Mouse (Mus musculus) naive thymus-derived CD4-positive, alpha-beta T cell, adult 2 months (primary cell): ENCODE results near the gene Slc7a10.

Experiments used
- DNase-seq: peaks from one replicate; pipeline ENCODE4 v3.0.0-alpha.2; 2011; ENCODE audit warnings: low read depth

The Slc7a10 gene

DNA sequence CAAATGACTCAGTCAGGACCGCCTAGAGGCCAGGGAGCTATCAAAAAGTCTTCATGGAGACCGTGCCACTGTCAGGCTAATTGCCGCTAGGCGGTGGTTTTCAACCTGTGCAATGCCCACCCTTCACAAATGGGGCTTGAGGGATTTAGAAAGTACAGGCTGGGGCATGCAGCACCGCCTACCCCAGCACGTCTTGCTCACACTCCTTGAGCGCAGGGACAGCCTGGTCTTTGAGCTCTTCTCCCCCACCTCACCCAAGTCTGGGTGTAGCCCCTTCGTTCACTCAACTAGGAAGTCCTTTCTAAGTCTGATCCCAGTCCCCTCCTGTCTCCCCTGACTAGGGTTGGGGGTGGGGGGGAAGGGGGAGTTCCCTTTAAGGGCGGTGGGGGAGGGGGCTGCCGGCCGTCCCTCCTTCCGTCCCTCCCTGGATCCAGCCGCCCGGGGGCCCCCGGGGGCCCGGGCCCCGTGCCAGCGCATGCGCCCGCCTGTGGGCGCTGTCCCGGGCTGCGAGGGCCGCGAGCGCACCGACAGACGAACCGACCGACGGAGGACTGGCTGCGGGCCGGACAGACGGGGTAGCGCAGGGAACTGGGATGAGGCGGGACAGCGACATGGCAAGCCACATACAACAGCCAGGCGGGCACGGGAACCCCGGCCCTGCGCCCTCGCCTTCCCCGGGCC, at the start of gene Slc7a10:
Gene Slc7a10, plus strand, starts transcription at position 497 of the 681 bp plus-strand sequence.
- DNase-seq = no peak

DNA sequence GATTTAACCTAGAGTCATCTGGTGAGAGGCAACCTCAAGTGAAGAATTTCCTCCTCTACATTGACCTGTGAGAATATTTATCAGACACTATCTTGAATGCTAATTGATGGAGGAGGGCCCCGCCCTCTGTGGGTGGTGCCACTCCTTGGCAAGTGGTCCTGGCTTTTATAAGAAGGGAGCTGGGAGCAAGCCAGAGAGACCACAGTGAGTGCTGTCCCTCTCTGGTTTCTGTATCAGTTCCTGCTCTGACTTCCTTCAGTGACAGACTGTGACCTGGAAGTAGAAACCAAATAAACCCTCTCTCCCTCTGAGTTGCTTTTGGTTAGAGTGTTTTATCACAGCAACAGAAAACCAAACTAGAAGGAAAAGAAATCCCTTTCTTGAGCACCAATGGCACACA, 48.7 kb upstream of the Slc7a10 start:
- DNase-seq = no peak

DNA sequence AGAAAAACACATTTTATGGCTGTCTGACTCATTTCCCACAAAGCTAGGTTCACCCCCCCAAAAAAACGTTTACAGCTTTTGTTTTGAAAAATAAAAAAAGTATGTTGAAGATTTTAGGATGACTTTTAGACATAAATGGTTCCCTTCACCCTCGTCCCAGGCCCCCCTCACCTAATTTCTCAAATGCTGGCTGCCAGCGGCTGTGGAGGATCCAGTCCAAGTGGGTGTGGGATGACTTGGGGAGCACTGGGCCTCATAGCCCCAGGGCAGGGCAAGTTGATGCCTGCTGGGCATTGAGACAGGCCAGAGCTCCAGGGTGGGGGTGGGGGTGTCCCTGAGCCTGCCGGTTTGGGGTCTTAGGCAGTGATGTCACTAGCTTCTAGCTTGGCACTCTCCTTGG, 47.7 kb upstream of the Slc7a10 start:
- no peak for DNase-seq

DNA sequence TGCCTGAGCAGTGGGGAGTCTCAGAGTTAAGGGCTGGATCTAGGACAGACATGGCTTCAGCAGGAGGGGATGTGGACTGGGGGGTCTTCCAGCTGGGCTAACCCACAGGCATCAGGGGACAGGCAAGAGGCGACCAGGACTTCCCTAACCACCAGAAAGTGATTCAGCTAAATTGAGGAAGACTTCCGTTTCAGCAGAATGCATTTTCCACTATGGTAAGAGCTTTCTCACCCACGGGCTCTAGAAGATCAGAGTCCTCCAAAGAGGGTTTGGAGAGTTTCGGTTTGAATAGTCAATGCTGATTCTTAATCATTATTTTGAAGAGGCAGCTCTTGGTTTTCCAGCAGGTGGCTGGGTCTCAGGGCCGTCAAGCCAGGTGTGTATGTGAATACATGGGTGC, 46.3 kb upstream of the Slc7a10 start:
- DNase-seq = no peak

DNA sequence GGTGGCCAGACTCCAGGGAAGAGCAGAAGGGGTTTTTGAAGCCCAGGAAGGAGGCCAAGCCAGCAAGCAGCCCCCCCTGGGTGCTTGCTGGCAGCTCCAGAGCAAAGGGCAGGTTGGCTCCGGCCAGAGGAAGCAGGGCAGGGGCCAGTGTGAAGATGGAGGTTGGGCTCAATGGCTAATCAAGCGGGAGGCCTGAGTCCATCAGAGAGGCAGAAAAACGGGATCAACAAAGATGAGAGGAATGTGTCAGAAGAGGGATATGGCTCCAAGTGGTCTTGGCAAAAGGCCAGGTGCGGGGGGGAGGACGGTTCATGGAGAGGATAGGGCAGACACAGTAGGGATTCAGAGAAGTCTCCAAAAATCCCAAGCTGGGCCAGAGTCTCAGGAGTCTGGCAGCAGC, 44.7 kb upstream of the Slc7a10 start:
- DNase-seq = no peak

DNA sequence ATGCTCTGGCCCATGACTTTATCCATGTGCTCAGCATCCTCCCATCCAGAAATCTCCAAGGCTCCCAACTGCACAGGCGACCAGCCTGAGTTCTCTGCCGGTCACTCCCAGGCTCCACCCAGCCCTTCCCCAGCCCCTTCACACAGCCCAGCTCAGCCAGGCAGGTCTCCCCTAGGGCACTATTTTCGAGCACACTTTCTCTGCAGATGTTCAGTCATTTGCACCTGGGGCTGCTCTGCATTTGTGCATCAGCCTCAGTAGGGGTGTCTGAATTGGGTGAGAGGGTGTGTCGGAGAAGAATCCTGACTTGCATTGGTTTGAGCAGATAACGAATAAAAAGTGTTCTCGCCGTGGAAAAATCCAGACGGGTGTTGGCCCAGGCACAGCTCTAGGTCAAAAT, 43.7 kb upstream of the Slc7a10 start:
- DNase-seq = no peak

DNA sequence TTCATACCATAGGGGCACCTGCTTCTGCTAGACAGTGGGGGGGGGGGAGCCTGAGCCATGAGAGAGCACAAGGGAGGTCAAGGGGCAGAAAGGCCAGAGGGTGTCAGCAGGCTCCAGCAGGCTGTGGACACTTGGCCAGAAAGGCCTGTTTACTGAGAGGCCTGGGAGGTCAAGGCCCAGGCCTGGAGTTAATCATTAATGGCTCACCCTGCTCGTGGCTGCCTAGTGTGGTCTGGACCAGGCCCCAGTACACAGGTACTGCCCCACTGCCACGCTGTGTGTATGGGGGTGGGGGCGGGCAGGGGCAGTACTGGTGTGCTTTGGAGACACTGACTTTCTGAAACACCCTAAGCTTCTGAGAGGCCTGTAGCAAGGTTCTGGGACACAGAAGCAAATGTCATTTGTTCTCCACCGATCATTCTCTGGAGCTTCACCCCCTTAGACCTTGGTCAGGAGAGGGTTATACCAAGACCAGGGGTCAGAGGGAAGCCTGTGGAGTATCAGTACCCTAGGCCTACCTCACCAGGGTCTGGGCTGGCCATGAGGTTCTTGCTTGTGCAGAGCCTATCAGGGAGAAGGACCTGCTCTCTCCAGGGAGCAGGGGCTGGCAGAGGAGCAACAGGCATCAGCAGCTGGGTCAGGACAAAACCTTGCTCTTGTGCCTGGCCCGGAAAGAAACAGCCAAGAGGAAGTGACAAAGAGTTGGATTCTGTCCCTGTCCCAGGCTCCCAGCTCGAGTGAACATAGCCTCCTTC, 42.1 kb upstream of the Slc7a10 start:
- no peak for DNase-seq

DNA sequence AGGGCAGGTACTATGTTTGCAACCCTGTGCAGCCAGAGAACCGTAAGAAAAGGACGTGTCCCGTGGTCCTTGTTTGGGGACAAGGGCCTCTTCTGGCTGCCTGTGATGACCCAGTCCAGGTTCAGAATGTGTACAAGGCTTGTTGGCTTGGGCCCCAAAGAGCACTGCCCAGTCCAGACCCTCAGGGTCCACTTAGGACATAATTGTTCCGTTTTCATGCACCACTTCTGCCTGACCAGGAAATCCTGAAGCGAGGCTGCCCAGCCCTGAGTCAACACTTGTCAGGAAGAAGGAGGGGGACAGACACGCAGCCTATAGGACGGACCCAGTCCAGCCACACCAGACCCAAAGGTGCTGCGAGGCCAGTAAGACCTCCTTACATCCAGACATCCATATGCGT, 41.1 kb upstream of the Slc7a10 start:
- DNase-seq = no peak

DNA sequence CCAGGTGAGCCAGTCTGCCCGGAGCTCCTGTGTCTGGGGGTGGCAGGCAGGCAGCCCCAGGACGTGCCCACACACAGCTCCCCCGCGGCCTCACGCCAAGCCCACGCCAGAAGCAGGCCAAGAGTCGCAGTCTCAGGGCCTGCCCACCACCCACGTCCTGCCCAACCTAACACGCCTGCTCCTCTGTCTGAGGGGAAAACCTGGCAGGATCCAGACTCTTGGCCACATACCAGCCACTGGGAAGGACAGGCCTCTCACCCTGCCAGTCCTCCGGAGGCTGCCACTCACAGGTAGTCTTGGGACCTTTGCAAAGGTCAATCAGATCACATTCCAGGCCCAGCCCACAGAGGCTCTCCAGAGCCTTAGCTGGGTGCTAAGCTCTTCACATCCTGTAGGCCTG, 39.9 kb upstream of the Slc7a10 start:
- no peak for DNase-seq

DNA sequence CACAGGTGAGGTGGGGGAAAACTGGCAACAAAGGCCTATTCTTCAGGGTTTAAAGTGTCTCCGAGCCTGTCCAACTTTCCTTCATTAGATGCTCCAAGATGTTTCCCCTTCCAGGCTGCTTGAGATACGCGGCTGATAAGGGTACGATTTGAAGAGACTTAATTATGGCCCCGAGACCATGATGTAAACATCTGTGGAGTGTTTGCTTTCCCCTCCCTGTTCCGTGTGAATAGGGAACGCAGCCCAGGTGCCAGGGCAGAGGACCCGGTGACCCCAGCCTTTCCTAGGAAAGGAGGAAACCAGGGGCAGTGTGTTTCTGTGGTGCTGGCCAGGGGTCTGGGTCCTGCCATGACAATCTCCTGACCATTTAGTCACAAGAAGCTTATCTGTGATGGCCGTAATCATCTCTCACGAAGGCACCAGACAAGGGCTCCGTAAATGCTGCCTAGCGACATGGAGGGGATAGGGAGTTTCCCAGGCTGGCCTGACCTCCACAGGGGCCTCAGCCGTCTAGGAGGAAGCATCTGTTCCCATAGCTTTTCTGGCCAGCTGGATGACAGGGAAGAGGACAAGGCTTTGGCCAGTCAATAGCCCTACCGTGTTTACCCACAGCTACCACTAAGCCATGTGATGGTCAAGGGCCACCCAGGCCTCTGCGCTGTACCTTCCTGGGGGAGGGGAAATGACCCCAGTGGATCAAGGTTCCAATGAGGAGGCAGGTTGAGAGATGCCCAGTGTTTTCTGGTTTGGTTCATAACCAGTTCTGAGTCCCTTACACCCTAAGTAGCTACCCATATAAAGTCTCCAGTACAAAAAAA, 36.4 kb upstream of the Slc7a10 start:
- no peak for DNase-seq

DNA sequence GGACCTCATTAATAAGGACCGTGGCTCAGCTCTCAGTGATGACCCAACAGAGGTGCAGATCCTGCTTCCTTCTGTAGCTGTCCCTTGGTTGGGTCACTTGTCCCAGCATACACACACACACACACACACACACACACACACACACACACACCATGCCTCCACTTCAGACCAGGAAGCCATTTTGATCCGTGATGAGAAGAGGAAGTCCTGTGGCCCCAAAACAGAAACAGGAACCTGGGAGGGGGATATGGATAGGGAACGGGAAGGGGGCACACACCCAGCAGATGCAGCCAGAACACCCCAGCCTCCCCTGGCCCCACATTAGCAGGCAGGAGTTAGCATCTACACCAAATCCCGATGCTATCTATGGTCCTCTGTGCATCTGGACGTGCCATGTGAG, 35.3 kb upstream of the Slc7a10 start:
- no peak for DNase-seq

DNA sequence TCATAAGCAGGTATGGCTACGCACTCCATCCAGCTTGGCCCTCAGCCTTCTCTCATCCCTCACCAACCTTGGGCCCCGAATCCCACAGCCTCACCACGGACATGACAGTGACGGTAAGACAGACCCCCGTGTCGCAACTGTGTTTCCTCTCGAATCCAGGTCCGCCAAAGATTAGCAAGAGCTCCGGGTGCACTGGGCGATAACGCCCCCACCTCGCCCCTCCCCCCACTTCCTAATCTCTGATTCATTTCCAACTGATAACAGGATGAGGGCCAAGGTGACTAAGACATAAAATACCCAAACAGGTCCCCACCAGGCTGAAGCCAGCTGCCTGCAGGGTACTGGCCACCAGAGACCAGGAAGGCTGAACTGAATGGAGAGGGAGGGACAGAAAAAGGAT, 31.7 kb upstream of the Slc7a10 start:
- no peak for DNase-seq

DNA sequence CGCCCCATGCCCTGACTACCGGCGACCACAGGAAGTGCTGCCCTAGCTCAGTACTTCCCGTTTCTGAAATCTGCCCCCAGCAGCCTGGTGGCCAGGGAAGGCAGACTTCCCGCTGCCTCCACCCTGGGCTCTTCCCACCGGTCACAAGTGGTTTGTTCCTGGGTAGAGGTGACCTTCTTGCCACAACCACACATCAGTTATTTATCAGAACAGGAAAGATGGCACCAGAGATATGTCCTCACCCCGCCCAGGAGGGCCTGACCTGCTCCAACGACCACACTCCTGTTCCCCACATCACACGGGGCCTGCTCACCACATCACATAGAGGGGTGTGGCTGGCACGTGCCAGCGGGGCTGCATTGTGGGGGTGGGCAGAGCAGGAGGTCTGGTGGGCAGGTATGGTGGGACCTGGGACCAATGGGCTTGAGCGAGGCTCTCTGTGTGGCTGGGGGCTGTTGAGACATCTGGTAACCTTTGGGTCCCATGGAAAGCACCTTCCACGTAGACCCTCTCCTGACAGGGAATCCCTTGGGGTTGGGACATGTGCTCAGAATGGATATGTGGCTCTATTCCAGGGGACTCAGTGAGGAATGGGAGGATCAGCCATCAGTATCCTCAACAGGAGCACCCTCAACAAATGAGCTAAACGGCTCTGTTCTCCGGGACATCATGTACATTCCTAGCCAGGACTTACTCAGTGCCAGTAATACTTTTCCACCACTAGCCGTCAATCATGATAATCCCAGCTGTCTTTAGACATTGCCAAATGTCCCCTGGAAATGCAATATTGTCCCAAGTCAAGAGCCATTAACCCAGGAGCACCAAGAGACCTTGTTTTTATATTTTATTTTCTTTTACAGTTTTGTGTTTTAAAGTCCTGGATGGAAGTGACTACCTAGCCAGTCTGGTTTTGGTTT, 29.4 kb upstream of the Slc7a10 start:
- no peak for DNase-seq

DNA sequence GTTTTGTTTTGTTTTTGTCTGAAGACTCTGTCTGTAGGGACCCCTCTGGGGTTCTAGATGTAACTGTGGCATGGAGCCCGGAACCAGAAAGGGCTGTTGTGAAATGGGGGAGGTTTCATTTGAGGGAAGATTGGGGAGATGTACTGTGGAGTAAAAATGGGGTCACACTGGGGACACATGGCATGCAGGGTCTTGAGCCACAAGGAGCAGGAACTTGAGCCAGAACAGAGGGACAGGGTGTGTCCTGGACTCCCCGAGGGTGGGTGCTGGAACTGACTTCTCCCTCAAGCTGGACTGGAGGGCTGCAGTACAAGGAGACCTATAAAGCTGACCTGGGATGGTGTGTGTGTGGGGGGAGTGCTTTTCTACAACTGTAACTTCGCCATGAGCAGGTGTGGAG, 28.7 kb upstream of the Slc7a10 start:
- no peak for DNase-seq

DNA sequence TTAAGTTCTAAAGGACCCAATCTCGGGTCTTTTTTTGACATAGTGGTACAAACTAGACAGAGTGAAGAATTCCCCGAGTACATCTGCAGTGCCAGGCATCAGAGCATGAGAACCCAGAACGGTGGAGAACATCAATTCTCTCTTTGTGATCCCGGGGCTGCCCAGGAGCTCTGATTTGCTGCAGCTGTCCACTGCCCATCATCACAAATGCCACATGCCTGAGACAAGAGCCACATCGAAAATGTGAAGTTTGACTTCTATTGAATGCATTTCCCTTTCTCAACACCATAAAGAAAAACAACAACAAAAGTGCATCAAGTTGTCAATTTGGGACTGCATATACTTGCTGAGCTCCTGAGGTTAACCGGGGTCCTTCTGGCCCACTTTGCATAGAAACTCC, 23.7 kb upstream of the Slc7a10 start:
- no peak for DNase-seq

DNA sequence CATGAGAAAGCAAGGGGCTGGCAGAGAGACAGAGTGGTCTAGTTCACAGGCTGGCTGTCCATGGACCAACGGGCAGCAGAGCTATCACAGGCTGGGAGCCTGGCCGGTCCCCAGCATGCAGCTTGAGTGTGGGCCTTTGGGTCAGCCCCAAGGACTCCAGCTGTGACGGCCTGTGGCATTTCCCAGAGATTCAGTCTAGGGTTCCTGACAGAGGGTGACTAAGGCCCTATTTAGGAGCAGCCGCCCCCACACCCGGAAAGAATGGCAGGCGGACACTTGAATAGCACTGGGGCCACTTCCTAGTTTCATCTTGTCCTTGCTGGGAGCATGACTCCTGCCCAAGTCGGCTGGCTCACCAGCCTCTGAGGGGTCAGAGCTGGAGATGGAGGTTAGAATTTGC, 22.6 kb upstream of the Slc7a10 start:
- no peak for DNase-seq

DNA sequence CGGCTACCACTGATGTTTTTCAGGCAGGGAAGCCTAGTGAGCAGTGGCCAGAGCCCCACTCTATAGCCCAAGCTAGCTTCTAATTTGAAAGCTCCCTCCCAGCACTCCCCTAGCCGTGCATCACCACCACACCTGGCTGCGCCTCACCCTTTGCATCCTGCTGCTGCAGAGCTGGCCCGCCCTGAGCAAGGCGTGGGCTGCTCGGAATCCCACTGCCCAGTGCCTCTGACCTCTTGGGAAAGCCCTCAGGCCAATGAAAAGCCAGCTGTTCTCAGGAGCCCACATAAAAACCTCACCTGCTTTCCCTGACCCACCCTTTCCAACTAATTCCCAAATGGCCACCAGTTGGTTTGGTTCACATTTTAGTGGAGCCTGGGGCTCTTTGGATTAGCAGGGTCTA, 22.1 kb upstream of the Slc7a10 start:
- DNase-seq = no peak

DNA sequence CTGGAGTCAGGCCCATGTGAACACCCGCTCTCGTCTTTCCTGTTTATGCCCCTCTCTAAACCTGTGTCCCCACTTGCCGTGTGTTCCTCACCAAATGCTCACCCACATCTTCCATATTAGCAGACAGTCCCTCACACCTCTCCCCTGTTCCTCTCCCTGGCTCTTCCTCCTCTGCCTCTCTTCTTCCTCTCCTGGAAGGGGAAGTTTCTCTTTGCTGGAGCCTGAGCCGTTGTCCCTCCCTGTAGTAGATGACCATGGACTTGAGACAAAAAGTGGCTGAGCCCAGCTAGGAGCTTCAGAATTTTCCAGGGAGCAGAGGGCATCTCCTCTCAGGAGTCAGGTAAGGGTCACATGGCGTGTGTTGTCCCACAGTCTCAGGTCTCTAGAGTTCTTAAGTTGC, 19.2 kb upstream of the Slc7a10 start:
- DNase-seq = no peak

DNA sequence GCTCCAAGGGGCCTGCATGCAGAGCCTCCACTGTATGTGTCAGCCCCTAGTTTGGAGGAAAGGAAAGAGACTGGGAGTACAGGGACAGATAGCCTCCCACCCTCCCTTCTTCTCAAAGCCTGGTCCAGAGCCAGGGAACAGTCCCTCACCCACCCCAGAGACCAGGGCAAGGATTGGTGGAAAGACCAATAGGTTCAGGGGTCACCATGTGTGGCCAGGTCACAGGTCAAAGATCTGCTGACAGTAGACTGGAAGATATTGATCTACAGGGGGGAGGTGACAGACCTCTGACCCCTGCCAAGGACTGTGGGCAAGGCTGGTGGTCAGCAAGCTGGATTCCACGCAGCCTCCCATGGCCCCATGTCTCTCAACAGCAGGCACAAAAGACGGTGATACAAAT, 18.3 kb upstream of the Slc7a10 start:
- no peak for DNase-seq

DNA sequence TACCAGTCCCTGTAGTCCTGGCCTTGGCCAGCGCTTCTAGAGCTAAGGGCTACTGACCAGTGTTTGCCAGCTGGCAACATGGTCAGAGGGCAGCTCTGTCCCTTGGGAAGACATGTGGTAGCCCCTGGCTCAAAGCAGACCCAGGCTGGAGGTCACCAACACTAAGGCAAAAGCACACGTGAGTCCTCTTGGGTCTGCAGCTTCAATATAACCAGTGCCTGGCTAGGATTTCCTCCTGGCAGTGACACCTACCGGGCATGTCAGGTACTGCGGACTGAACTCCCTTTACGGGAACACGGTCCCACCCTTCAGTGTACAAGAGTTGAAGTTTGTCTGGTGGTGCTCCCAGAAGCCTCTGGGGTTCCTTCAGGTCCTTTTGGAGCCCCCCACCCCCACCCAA, 16.8 kb upstream of the Slc7a10 start:
- DNase-seq = peak; percentile 74

DNA sequence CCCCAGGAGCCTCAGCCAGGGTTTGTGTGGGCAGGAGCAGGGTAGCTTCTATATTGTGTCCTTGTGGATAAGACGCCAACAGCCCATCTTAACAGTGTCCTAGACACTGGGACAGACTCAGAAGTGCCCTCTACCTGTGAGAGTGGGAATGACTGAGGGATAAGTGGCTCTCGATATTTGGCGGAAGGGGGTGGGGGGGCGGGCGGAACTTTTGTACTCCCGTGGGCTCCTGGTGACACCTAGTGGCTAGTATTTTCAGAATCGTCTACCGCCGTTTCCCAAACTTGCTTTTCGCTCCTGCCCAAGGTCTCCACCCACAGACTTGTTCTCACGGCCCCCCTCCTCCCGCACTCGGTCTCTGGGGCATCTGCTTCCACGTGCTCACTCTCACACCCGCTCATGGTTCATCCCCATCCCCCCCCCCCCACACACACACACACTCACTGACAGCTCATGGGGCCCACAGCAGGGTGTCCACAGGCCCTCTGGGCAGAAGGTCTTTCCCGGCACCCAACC, 14.3 kb upstream of the Slc7a10 start:
- DNase-seq = peak; percentile 71

DNA sequence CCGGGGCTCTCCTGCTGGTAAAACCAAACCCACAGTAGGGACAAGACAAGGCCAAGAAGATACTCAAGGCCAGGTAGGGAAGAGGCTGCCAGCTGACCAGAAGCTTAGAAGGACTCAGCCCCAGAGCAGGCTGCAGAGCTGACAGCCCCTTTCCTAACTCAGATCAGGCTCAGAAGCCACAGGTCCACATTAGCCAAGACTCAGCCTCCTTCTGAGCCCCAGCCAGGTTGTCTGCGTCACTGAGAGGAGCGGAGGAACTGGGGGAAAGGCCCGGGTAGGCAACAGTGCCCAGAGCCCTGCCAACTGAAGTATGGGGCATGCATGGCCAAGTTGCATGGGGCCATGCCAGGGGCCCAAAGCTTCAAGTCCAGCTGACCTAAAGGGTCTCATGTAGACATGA, 13.7 kb upstream of the Slc7a10 start:
- no peak for DNase-seq
